Mouse (Mus musculus) hindbrain, embryonic 11.5 days (tissue): ENCODE data around the gene Irf9. TPM values are rescaled to one million over a fixed set of nuclear protein-coding genes. Genes with fewer than 3 reads are reported as not detected.

Experiments
- ATAC-seq: fragments of 200-750 bp; cut with Nextera tagmentation; 2 replicates; pipeline ENCODE4 v1.8.0; 2017; ENCODE audit warnings: mild to moderate bottlenecking, moderate TSS enrichment, moderate library complexity; ENCODE audit not compliant: low FRiP score
- DNase-seq: peaks from one replicate; pipeline ENCODE4 v3.0.0-alpha.2; 2015; ENCODE audit warnings: low spot score
- H3K27ac ChIP-seq: fragments of 300-500 bp; sonication (generic); 2 replicates; pipeline ENCODE4 v1.5.1; 2014; ENCODE audit warnings: mild to moderate bottlenecking, low read depth, low read length
- H3K27me3 ChIP-seq: fragments of 300-500 bp; sonication (generic); 2 replicates; pipeline ENCODE4 v1.6.1; 2014; ENCODE audit warnings: mild to moderate bottlenecking, low read length, moderate library complexity, mixed read lengths; ENCODE audit not compliant: control insufficient read depth, insufficient read depth
- H3K36me3 ChIP-seq: fragments of 300-500 bp; sonication (generic); 2 replicates; pipeline ENCODE4 v1.6.1; 2014; ENCODE audit warnings: mild to moderate bottlenecking, low read length, moderate library complexity, mixed read lengths; ENCODE audit not compliant: control insufficient read depth, insufficient read depth
- H3K4me1 ChIP-seq: fragments of 300-500 bp; sonication (generic); replicated peaks from 2 replicates; pipeline ENCODE4 v1.6.1; 2014; ENCODE audit warnings: low read length, mixed read lengths; ENCODE audit not compliant: control insufficient read depth, insufficient read depth
- H3K4me2 ChIP-seq: fragments of 300-500 bp; sonication (generic); replicated peaks from 2 replicates; pipeline ENCODE4 v1.6.1; 2014; ENCODE audit warnings: mild to moderate bottlenecking, low read depth, low read length
- H3K4me3 ChIP-seq: fragments of 300-500 bp; sonication (generic); 2 replicates; pipeline ENCODE4 v1.5.1; 2014; ENCODE audit warnings: low read depth, low read length
- H3K9ac ChIP-seq: fragments of 300-500 bp; sonication (generic); 2 replicates; pipeline ENCODE4 v1.6.1; 2014; ENCODE audit warnings: low read depth, low read length
- H3K9me3 ChIP-seq: fragments of 300-500 bp; sonication (generic); 2 replicates; pipeline ENCODE4 v1.6.1; 2016; ENCODE audit warnings: low read length; ENCODE audit not compliant: control insufficient read depth
- WGBS: fragments of 180-500 bp; shearing (Covaris S2); extraction: QIAGEN DNeasy Blood & Tissue Kit; methylation state at CpG from one replicate; pipeline ENCODE4 v1.1.7; 2014; 5-methylcytosine and 5-hydroxymethylcytosine counted together
- polyA plus RNA-seq: library from polyadenylated mRNA; unstranded; fragments of >200 nt; fragmentation: Nextera tagmentation; extraction: Ambion mirVana; gene quantifications from 2 replicates; pipeline ENCODE4 v1.2.1, GENCODE M21; 2014

The Irf9 gene
- polyA plus RNA-seq, 1 experiment from 2014 or later = 7.6 TPM

DNA sequence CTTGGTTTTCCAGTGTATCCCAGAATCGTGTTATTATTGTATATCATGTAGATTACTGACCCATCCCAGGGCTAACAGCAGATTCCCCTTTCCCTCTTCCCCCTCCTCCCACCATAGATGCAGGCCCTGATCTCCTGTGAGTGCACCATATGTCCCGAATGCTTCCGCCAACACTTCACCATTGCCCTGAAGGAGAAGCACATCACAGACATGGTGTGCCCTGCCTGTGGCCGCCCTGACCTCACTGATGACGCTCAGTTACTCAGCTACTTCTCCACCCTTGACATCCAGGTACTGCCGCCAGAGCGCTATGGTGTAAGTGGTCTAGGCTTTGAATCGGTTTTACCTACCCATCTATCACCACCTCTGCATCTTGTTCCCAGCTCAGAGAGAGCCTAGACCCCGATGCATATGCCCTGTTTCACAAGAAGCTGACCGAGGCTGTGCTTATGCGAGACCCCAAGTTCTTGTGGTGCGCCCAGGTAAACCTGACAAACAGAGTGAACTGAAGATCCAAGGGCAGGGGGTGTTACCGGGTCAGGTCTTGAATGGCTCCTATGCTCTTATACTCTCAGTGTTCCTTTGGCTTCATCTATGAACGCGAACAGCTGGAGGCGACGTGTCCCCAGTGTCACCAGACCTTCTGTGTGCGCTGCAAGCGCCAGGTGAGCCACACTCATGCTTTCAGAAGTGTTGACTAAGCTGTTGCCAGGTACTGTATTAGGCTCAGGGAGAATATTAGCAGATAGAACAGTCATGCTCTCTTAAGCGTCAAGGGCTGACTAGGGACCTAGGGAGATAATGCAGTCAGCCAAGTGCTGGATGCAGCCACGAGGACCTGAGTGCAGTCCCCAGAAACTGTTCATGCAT is 4.6 kb upstream of the Irf9 start:
- H3K9me3 ChIP-seq = no peaks in the 10 kb centered on the region
- no peak for DNase-seq
- 95% methylated on average over 21 of the region's 21 CpGs for WGBS
- H3K4me2 ChIP-seq = no peak overlapping the region
- 0 out of 2 replicates have a peak, but pooled peaks cover 4% of the 10 kb centered on the region for H3K36me3 ChIP-seq
- H3K27me3 ChIP-seq = no peaks in the 10 kb centered on the region
- H3K4me1 ChIP-seq = no peaks in the 10 kb centered on the region
- no peak overlapping the region for H3K4me3 ChIP-seq
- ATAC-seq = no peak
- no peak overlapping the region for H3K27ac ChIP-seq
- H3K9ac ChIP-seq = no peak overlapping the region

- no peak overlapping the region for H3K27ac ChIP-seq
- H3K27me3 ChIP-seq = no peaks in the 10 kb centered on the region
- H3K4me1 ChIP-seq = no peaks in the 10 kb centered on the region
- no peak overlapping the region; the same call in 1 of the 2 replicates for H3K4me2 ChIP-seq
- no peak overlapping the region for H3K4me3 ChIP-seq
- H3K36me3 ChIP-seq = 0 out of 2 replicates have a peak, but pooled peaks cover 5% of the 10 kb centered on the region
- H3K9ac ChIP-seq = peak overlapping the region; percentile 31; the same call in 1 of the 2 replicates
- H3K9me3 ChIP-seq = no peaks in the 10 kb centered on the region
- 19% methylated on average over 19 of the region's 19 CpGs for WGBS
- DNase-seq (peak; percentile 77), ATAC-seq (peak; percentile 82)
Observed at GRCm38 (mm10) chr14:55603633-55604576, 534 bp downstream of the Irf9 start.

GRCm38 (mm10) chr14:55604823-55605222 is 1.5 kb downstream of the Irf9 start:
- no peaks in the 10 kb centered on the region for H3K27me3 ChIP-seq
- no peak overlapping the region for H3K27ac ChIP-seq
- no peaks in the 10 kb centered on the region for H3K9me3 ChIP-seq
- no peak overlapping the region for H3K9ac ChIP-seq
- ATAC-seq (no peak), DNase-seq (no peak)
- no peak overlapping the region for H3K4me2 ChIP-seq
- H3K4me3 ChIP-seq = no peak overlapping the region
- H3K4me1 ChIP-seq = no peaks in the 10 kb centered on the region
- 97% methylated on average over 11 of the region's 11 CpGs for WGBS
- 0 out of 2 replicates have a peak, but pooled peaks cover 3% of the 10 kb centered on the region for H3K36me3 ChIP-seq

- Histone ChIP-seq H3K27me3 (no peaks in the 10 kb centered on the region), H3K27ac (no peak overlapping the region), H3K36me3 (0 out of 2 replicates have a peak, but pooled peaks cover 3% of the 10 kb centered on the region), H3K9me3 (no peaks in the 10 kb centered on the region), H3K4me1 (no peaks in the 10 kb centered on the region), H3K4me3 (no peak overlapping the region), H3K4me2 (no peak overlapping the region), H3K9ac (no peak overlapping the region)
- DNase-seq (no peak), ATAC-seq (no peak)
- WGBS = 96% methylated on average over 16 of the region's 16 CpGs
Observed at GRCm38 (mm10) chr14:55605743-55606459, 2.5 kb downstream of the Irf9 start.

DNA sequence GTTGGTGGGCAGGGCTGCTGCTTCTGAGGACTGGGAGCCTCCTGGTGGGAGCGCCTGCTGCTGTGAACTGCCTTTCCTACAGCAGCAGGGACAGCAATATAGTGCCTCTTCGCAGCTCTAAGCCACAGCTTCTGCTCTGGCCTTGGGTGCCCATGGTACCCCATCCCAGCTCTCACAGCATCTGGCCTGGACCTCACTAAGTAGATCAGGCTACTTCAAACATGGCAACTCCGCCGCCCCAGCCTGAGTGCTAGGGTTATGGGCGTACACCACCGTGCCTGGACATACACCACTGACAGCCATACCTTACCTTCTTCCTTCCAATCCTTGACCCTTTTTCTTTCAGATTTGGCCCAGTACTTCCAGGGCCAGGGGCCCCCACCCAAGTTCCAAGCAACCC is 5.0 kb downstream of the Irf9 start:
- Histone ChIP-seq H3K4me3 (no peak overlapping the region), H3K9ac (no peak overlapping the region), H3K36me3 (0 out of 2 replicates have a peak, but pooled peaks cover 3% of the 10 kb centered on the region), H3K27ac (no peak overlapping the region), H3K4me2 (no peak overlapping the region), H3K4me1 (no peaks in the 10 kb centered on the region), H3K9me3 (no peaks in the 10 kb centered on the region), H3K27me3 (no peaks in the 10 kb centered on the region)
- DNase-seq = no peak
- ATAC-seq = no peak
- WGBS = 94% methylated on average over 6 of the region's 6 CpGs

DNA sequence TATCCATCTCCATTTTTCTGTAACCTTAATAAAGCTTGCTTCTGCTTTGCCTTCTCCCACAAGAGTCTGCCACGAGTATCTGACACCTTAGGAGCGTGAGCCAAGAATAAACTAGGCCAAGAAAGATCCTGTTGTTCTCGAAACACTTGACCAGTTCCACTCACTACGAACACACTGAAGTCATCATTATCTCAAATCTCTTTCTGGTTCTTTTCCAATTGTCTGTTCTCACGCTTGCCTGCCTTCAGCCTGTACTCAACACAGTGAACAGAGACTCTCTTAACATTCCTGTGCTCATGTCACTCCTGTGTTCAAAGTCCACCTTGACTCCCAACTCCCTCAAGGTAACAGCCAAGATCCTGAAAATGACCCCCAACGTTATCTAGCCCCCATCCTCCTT is 10.0 kb downstream of the Irf9 start:
- H3K4me1 ChIP-seq = no peaks in the 10 kb centered on the region
- no peaks in the 10 kb centered on the region for H3K36me3 ChIP-seq
- DNase-seq (no peak), ATAC-seq (no peak)
- H3K4me3 ChIP-seq = no peak overlapping the region
- WGBS = 71% methylated on average over 6 of the region's 6 CpGs
- no peak overlapping the region for H3K9ac ChIP-seq
- no peaks in the 10 kb centered on the region for H3K27me3 ChIP-seq
- no peak overlapping the region for H3K27ac ChIP-seq
- H3K9me3 ChIP-seq = no peaks in the 10 kb centered on the region
- no peak overlapping the region for H3K4me2 ChIP-seq

DNA sequence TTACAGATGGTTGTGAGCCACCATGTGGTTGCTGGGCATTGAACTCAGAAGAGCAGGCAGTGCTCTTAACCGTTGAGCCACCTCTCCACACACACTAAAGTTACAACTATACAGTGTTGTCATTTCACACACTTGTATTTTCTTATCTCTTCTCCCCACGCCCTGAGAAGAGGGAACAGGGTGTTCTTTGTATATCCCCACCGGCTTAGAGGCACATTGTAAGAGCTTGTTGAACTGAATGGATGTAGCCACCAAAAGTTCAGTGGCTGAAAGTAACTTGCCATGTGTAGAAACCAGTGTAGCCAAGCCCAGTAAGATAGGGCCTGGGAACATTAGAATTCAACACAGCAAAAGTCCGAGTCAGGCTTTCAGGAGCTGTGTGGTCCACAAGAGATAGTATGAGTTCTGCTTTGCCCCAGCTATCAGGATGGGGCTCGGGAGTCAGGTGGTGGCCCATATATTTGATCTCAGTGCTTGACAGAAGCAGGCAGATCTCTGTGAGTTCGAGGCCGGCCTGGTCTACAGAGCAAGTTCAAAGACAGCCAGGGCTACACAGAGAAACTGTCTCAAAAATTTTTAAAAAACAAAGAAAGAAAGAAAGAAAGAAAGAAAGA is 11.3 kb downstream of the Irf9 start:
- H3K4me2 ChIP-seq = no peak overlapping the region
- no peak overlapping the region for H3K9ac ChIP-seq
- H3K27ac ChIP-seq = no peak overlapping the region
- no peak for ATAC-seq
- H3K4me1 ChIP-seq = no peaks in the 10 kb centered on the region
- no peaks in the 10 kb centered on the region for H3K9me3 ChIP-seq
- DNase-seq = no peak
- no peak overlapping the region for H3K4me3 ChIP-seq
- H3K27me3 ChIP-seq = no peaks in the 10 kb centered on the region
- no peaks in the 10 kb centered on the region for H3K36me3 ChIP-seq
- 83% methylated on average over 7 of the region's 7 CpGs for WGBS

- Histone ChIP-seq H3K4me2 (no peak overlapping the region), H3K27ac (no peak overlapping the region), H3K9me3 (no peaks in the 10 kb centered on the region), H3K4me3 (no peak overlapping the region), H3K4me1 (no peaks in the 10 kb centered on the region), H3K27me3 (no peaks in the 10 kb centered on the region), H3K36me3 (no peaks in the 10 kb centered on the region), H3K9ac (no peak overlapping the region)
- ATAC-seq (no peak), DNase-seq (no peak)
- 40% methylated on average over 2 of the region's 2 CpGs for WGBS
Observed at GRCm38 (mm10) chr14:55615876-55616275, 12.5 kb downstream of the Irf9 start.
